Mouse (Mus musculus): Measurements from ENCODE around the gene Tstd2.

DNA sequence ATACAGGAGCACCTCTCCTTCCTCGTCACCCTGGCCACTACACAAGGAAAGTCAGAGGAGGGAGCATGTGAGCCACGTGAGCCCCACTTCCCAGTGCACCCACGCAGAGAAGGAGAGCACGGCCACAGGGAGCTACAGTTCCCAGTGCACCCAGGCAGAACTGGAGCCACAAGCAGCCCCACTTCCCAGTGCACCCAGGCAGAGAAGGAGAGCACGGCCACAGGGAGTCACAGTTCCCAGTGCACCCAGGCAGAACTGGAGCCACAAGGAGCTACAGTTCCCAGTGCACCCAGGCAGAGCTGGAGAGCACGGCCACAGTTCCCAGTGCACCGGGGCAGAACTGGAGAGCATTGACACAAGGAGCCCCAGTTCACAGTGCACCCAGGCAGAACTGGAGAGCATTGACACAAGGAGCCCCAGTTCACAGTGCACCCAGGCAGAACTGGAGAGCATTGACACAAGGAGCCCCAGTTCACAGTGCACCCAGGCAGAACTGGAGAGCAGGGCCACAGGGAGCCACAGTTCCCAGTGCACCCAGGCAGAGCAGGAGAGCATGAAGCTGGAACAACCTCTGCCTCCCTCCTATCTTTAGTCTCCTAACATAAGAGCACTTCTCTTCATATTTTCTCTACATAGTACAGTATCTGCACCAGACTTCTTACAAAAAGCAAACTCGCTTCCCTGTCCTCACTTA, 9.0 kb downstream of the Tstd2 start:
- TF ChIP-seq GATA1 (IDR thresholded peaks at IDR 0.05; ENCODE audit: low read length) (no peak), TAL1 (IDR thresholded peaks at IDR 0.05; ENCODE audit: low read length) (no peak)
